Mouse (Mus musculus): Measurements from ENCODE around the gene Arhgap29. TPM values are rescaled to one million over a fixed set of nuclear protein-coding genes. Genes with fewer than 3 reads are reported as not detected.

Gene Arhgap29
- total RNA-seq, 1 experiment from 2014 or later, result 2.4 TPM

GRCm38 (mm10) chr3:122043799-122044547 is 91.6 kb downstream of the Arhgap29 start, which contains the start of gene Abca4:
TSS of gene Abca4 (plus strand) at chr3:122044443.
- ATAC-seq (replicated peaks; ENCODE audit: insufficient number of reproducible peaks, low FRiP score, low TSS enrichment, poor library complexity, severe bottlenecking), result no peak

DNA sequence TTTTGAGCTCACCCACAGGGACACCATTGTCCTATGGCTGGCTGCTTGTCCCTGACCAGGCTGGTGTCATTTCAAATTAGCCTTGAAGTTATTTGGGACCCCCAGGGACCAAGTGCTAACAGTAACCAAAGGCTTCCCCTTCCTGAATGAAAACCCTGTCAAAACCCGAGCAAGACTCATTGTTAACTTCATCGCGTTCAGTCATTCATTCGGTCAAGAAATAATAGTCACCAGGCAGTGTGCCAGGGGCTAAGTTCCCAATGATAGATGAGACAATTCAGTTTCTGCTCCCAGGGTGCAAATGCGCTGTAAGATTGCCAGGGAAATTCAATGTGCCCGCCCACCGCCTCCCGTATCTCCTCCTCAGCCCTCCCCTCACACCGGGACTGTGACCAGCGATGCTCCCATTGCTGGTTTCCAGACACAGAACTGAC is 93.9 kb downstream of the Arhgap29 start:
- ATAC-seq (replicated peaks; ENCODE audit: insufficient number of reproducible peaks, low FRiP score, low TSS enrichment, poor library complexity, severe bottlenecking), result no peak

DNA sequence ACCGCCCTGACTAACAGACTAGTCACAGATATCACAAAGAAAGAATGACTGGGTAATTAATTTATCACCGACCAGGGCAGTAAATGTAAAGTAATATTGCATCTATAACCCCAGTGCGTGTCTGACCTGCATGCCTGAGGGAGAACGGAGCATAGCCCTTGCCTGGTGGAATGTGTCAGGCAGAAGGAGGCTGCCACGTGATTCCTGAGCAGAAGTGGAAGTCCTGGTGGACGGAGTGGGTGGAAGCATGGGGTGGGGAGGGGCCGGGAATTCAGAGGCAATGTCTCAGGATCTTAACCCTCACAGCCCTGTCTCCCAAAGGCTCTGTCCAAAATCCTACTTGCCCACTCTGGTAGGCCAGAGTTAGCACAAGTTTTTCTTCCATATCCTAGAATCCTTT is 95.1 kb downstream of the Arhgap29 start:
- no peak for ATAC-seq (replicated peaks; ENCODE audit: insufficient number of reproducible peaks, low FRiP score, low TSS enrichment, poor library complexity, severe bottlenecking)

DNA sequence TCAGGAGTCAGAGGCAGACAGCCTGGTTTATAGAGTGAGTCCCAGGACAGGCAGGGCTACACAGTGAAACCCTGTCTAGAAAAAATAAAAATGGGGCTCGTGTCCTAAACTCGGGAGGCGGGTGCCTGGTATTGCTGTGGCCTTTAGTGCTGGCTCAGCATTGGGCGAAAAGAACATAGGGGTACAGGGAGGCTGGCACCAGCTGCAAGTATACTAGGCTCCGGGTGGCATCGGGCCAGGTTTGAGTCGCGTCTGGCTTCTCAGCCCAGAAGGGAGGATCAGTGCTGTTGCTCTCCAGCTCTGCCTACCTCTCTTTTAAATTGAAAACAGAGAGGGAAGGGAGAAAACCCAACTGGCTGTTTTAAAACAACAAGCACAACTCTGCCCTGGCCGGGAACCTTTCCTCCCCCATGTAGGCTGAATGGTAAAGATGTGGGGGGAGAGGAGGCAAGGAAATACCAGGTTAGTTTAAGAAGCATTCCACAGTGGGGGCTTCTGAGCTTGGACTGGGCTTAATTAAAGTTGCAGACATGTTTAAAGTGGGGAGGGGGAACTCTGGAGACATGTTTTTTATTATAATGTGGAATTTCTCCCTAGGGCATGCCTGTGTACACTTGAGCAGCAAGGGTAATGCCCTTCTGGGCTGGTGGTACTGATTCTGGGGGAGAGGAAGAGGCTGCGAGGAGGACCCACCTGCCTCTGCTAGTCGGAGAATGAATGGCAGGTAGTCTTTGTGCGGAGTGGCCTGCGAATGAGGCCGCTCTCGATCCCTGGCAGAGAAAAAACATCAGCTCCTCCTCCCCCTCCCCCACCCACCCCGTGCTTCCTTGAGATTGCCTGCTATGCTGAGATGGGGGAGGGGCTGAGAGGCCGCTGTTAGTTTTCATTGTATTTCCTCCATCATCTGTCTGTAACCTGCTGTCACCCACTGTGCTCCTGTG is 95.8 kb downstream of the Arhgap29 start:
- ATAC-seq (replicated peaks; ENCODE audit: insufficient number of reproducible peaks, low FRiP score, low TSS enrichment, poor library complexity, severe bottlenecking), result no peak

- ATAC-seq (replicated peaks; ENCODE audit: insufficient number of reproducible peaks, low FRiP score, low TSS enrichment, poor library complexity, severe bottlenecking), result no peak
These were observed 96.8 kb downstream of the Arhgap29 start for GRCm38 (mm10) chr3:122049158-122049557.

GRCm38 (mm10) chr3:122058439-122059198 is 106.3 kb downstream of the Arhgap29 start:
- ATAC-seq (replicated peaks; ENCODE audit: insufficient number of reproducible peaks, low FRiP score, low TSS enrichment, poor library complexity, severe bottlenecking), result no peak

DNA sequence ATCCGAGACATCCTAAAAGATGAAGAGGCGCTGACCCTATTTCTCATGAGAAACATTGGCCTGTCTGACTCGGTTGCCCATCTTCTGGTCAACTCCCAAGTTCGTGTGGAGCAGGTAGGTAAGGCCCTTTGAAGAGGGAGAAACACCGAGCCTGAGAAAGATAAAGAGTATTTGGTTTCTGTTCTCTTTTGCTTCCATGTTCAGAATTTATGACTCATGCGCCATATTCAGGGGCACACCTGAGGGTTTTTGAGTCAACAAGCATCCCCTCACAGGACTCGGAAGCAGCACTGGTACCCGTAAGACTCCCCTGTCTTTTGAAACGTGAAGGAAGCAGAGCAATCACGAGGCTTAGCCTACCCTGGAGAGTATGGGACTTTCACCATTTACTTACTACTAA is 110.2 kb downstream of the Arhgap29 start:
- ATAC-seq (replicated peaks; ENCODE audit: insufficient number of reproducible peaks, low FRiP score, low TSS enrichment, poor library complexity, severe bottlenecking), result no peak

- no peak for ATAC-seq (replicated peaks; ENCODE audit: insufficient number of reproducible peaks, low FRiP score, low TSS enrichment, poor library complexity, severe bottlenecking)
These were observed 112.4 kb downstream of the Arhgap29 start for GRCm38 (mm10) chr3:122064556-122065410.

Other genes with a start within 250 kb of the Arhgap29 start
- gene F3, start 229.0 kb upstream of the Arhgap29 start, total RNA-seq (2017), result not detected in 3 replicates
- 9.3 to 16.1 TPM (median 15.6 TPM) in 3 replicates for gene Abcd3, start 137.2 kb upstream of the Arhgap29 start, total RNA-seq (2017)
- not detected in 3 replicates for gene Abca4, start 91.9 kb downstream of the Arhgap29 start, total RNA-seq (2017)